Mouse (Mus musculus): Measurements from ENCODE around the gene St8sia1. TPM values are rescaled to one million over a fixed set of nuclear protein-coding genes. Genes with fewer than 3 reads are reported as not detected.

The St8sia1 gene
- polyA plus RNA-seq, 1 experiment = not detected

- Histone ChIP-seq H3K4me3 (replicated peaks) (no peak overlapping the region), H3K36me3 (ENCODE audit: control insufficient read depth) (no peaks in the 10 kb centered on the region), H3K4me1 (ENCODE audit: control insufficient read depth) (no peaks in the 10 kb centered on the region), H3K27me3 (ENCODE audit: control insufficient read depth) (no peaks in the 10 kb centered on the region), H3K9me3 (ENCODE audit: control insufficient read depth, low read length) (no peaks in the 10 kb centered on the region)
- TF ChIP-seq GATA1 (IDR thresholded peaks at IDR 0.05; ENCODE audit: low read length) (no peak), TAL1 (IDR thresholded peaks at IDR 0.05; ENCODE audit: low read length) (no peak)
These were observed 85.2 kb downstream of the St8sia1 start for GRCm38 (mm10) chr6:142878744-142879701.

- TF ChIP-seq GATA1 (IDR thresholded peaks at IDR 0.05; ENCODE audit: low read length) (no peak), TAL1 (IDR thresholded peaks at IDR 0.05; ENCODE audit: low read length) (no peak)
- Histone ChIP-seq H3K36me3 (ENCODE audit: control insufficient read depth) (no peaks in the 10 kb centered on the region), H3K4me3 (replicated peaks) (no peak overlapping the region), H3K27me3 (ENCODE audit: control insufficient read depth) (no peaks in the 10 kb centered on the region), H3K9me3 (ENCODE audit: control insufficient read depth, low read length) (no peaks in the 10 kb centered on the region), H3K4me1 (ENCODE audit: control insufficient read depth) (no peaks in the 10 kb centered on the region)
These were observed 87.0 kb downstream of the St8sia1 start for GRCm38 (mm10) chr6:142877221-142877620.

DNA sequence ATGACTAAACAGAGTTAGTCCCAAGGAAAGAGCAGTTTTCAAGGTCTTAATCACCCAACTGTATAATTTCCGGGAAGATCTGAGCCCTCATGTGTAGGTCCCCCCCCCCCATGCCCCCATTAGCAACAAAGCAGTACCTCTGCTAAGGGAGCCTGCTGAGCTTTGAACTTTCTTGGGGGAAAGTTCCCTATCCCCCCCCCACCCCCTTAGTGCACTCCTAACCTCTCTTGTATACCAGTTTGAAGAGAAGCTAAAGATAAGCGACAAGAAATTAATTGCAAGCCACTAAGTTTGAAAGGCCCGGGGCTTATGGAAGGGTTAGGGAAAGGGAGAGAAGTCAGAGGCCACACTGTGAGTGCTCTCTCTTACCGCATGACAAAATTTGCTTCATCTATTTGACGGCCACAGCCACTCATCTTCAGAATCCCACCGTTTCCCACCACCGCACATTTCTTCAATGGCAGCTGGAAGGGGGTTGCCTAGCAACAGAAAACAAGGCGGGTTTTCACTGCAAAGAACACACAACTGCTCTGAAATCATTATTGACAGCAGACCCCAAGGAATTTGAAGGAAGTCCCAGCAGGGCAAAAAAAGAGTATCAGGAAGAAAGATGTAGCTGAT, 87.9 kb downstream of the St8sia1 start:
- TF ChIP-seq TAL1 (IDR thresholded peaks at IDR 0.05; ENCODE audit: low read length) (no peak), GATA1 (IDR thresholded peaks at IDR 0.05; ENCODE audit: low read length) (no peak)
- Histone ChIP-seq H3K36me3 (ENCODE audit: control insufficient read depth) (no peaks in the 10 kb centered on the region), H3K4me1 (ENCODE audit: control insufficient read depth) (no peaks in the 10 kb centered on the region), H3K27me3 (ENCODE audit: control insufficient read depth) (no peaks in the 10 kb centered on the region), H3K4me3 (replicated peaks) (no peak overlapping the region), H3K9me3 (ENCODE audit: control insufficient read depth, low read length) (no peaks in the 10 kb centered on the region)

- H3K4me3 ChIP-seq (replicated peaks) = no peak overlapping the region
- H3K36me3 ChIP-seq (ENCODE audit: control insufficient read depth) = no peaks in the 10 kb centered on the region
- no peaks in the 10 kb centered on the region for H3K4me1 ChIP-seq (ENCODE audit: control insufficient read depth)
- no peaks in the 10 kb centered on the region for H3K9me3 ChIP-seq (ENCODE audit: control insufficient read depth, low read length)
- H3K27me3 ChIP-seq (ENCODE audit: control insufficient read depth) = no peaks in the 10 kb centered on the region
- TF ChIP-seq TAL1 (IDR thresholded peaks at IDR 0.05; ENCODE audit: low read length) (no peak), GATA1 (IDR thresholded peaks at IDR 0.05; ENCODE audit: low read length) (no peak)
These were observed 90.3 kb downstream of the St8sia1 start for GRCm38 (mm10) chr6:142873795-142874563.

GRCm38 (mm10) chr6:142869715-142870422, 94.4 kb downstream of the St8sia1 start:
- Histone ChIP-seq H3K36me3 (ENCODE audit: control insufficient read depth) (no peaks in the 10 kb centered on the region), H3K4me3 (replicated peaks) (no peak overlapping the region), H3K4me1 (ENCODE audit: control insufficient read depth) (no peaks in the 10 kb centered on the region), H3K27me3 (ENCODE audit: control insufficient read depth) (no peaks in the 10 kb centered on the region), H3K9me3 (ENCODE audit: control insufficient read depth, low read length) (no peaks in the 10 kb centered on the region)
- TF ChIP-seq TAL1 (IDR thresholded peaks at IDR 0.05; ENCODE audit: low read length) (no peak), GATA1 (IDR thresholded peaks at IDR 0.05; ENCODE audit: low read length) (no peak)

DNA sequence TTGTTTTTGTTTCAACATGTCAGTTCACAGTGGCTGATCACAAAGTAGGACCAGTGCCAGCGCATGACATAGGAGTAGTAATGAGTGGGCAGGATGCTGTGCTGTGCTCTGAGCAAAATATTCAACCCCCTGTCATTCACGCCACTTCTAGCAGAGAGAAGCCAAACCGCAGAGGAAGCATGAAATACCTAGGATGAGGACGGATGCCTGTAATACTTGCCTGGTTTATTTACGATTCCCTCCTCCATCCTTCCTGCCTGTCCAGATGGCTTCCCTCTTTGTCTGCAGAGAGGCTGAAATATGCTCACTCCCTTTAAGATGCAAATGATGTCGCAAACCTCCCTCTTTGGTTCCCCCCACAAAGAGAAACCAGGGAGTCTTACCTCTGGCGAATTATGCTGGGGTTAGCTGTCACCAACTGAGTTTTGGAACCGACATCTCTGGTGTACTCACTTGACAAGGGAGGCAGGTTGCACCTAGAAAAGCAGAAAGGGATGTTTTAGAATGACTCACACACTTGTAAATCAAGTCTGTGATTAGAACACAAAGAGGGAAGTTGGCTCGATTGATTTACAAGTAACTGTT, 96.7 kb downstream of the St8sia1 start:
- Histone ChIP-seq H3K27me3 (ENCODE audit: control insufficient read depth) (no peaks in the 10 kb centered on the region), H3K4me1 (ENCODE audit: control insufficient read depth) (no peaks in the 10 kb centered on the region), H3K4me3 (replicated peaks) (no peak overlapping the region), H3K36me3 (ENCODE audit: control insufficient read depth) (no peaks in the 10 kb centered on the region), H3K9me3 (ENCODE audit: control insufficient read depth, low read length) (no peaks in the 10 kb centered on the region)
- no peak for TF ChIP-seq TAL1 (IDR thresholded peaks at IDR 0.05; ENCODE audit: low read length)
- TF ChIP-seq GATA1 (IDR thresholded peaks at IDR 0.05; ENCODE audit: low read length) = no peak

- H3K36me3 ChIP-seq (ENCODE audit: control insufficient read depth) = no peaks in the 10 kb centered on the region
- no peaks in the 10 kb centered on the region for H3K27me3 ChIP-seq (ENCODE audit: control insufficient read depth)
- TF ChIP-seq TAL1 (IDR thresholded peaks at IDR 0.05; ENCODE audit: low read length) (no peak), GATA1 (IDR thresholded peaks at IDR 0.05; ENCODE audit: low read length) (no peak)
- no peak overlapping the region for H3K4me3 ChIP-seq (replicated peaks)
- no peaks in the 10 kb centered on the region for H3K9me3 ChIP-seq (ENCODE audit: control insufficient read depth, low read length)
- no peaks in the 10 kb centered on the region for H3K4me1 ChIP-seq (ENCODE audit: control insufficient read depth)
These were observed 97.2 kb downstream of the St8sia1 start for GRCm38 (mm10) chr6:142867023-142867422.

DNA sequence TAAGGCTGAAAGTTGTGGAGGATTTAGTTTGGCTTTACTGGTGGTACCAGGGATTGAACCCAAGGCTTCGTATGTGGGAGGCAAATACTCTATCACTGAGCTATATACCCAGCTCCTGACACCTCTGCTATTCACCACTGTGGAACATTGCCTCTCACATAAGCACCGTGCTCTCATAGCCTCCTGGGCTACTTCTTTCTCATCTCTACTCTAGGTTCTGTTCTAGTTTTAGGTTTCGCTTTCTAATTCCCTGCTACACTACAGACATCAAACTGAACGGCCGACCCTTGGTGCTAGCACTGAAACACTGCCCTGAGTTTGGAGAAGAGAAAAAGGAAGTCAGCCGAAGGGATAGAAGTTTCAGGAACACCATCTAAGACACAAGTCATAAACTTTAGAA, 99.1 kb downstream of the St8sia1 start:
- no peak for TF ChIP-seq GATA1 (IDR thresholded peaks at IDR 0.05; ENCODE audit: low read length)
- no peak for TF ChIP-seq TAL1 (IDR thresholded peaks at IDR 0.05; ENCODE audit: low read length)
- H3K4me1 ChIP-seq (ENCODE audit: control insufficient read depth) = no peaks in the 10 kb centered on the region
- H3K9me3 ChIP-seq (ENCODE audit: control insufficient read depth, low read length) = no peaks in the 10 kb centered on the region
- no peaks in the 10 kb centered on the region for H3K27me3 ChIP-seq (ENCODE audit: control insufficient read depth)
- no peaks in the 10 kb centered on the region for H3K36me3 ChIP-seq (ENCODE audit: control insufficient read depth)
- no peak overlapping the region for H3K4me3 ChIP-seq (replicated peaks)
